7 mouse cellular contexts compared by ENCODE assay signal in genomic region chr2:68805866-68806265, GRCm38 (mm10). TPM values are rescaled to one million over a fixed set of nuclear protein-coding genes. Genes with fewer than 3 reads are reported as not detected.
A peak's percentile ranks its signal among the peaks of the same experiment; 100 is the strongest.
DNase-seq lines count a peak whose midpoint lies in the region; ATAC-seq lines count a peak whose summit lies in the region.

No protein-coding gene starts in this region.

- H3K27ac ChIP-seq in limb, embryonic 13.5 days, result no peak overlapping the region; the same call in 1 of the 2 replicates
- H3K27ac ChIP-seq in limb, embryonic 10.5 days, result no peak overlapping the region
- H3K27ac ChIP-seq in embryonic facial prominence, embryonic 14.5 days (replicated peaks; ENCODE audit: low read depth, low read length), result peak overlapping the region; percentile 63; the same call in 1 of the 2 replicates

- no peak overlapping the region for H3K9ac ChIP-seq in limb, embryonic 13.5 days
- H3K9ac ChIP-seq in embryonic facial prominence, embryonic 14.5 days (ENCODE audit: low read depth, low read length), result no peak overlapping the region

- no peak overlapping the region for H3K4me2 ChIP-seq in limb, embryonic 13.5 days (replicated peaks)
- peak overlapping the region; percentile 0; the same call in 1 of the 2 replicates for H3K4me2 ChIP-seq in embryonic facial prominence, embryonic 14.5 days (ENCODE audit: low read depth, low read length)

- no peaks in the 10 kb centered on the region for H3K36me3 ChIP-seq in limb, embryonic 13.5 days
- no peaks in the 10 kb centered on the region for H3K36me3 ChIP-seq in limb, embryonic 10.5 days
- H3K36me3 ChIP-seq in embryonic facial prominence, embryonic 14.5 days (ENCODE audit: control insufficient read depth, insufficient read depth, low read length), result no peaks in the 10 kb centered on the region

- WGBS in limb, embryonic 13.5 days, result 28% methylated on average over 3 of the region's 3 CpGs
- 56% methylated on average over 3 of the region's 3 CpGs for whole genome bisulfite sequencing in limb, embryonic 10.5 days
- 10% methylated on average over 3 of the region's 3 CpGs for WGBS in embryonic facial prominence, embryonic 14.5 days

- no peak for DNase-seq in limb, embryonic 10.5 days (ENCODE audit: low spot score)
- DNase-seq in embryonic facial prominence, embryonic 14.5 days (ENCODE audit: low spot score), result peak; percentile 93
- DNase-seq in heart, adult 9 months (ENCODE audit: low spot score in 2 of 2), result peak; percentile 50 to 57
- peak; percentile 38 for DNase-seq in lung, postnatal 14 days
- no peak for DNase-seq in spleen, postnatal 14 days (ENCODE audit: low spot score in 2 of 2)

- peak; percentile 80 for ATAC-seq in limb, embryonic 13.5 days (ENCODE audit: low FRiP score, low read depth)
- peak; percentile 88 for ATAC-seq in embryonic facial prominence, embryonic 14.5 days (ENCODE audit: low read depth)
- no peak for ATAC-seq in megakaryocyte-erythroid progenitor cell, adult 5-6 weeks (replicated peaks; ENCODE audit: low FRiP score, low TSS enrichment, poor library complexity, severe bottlenecking)

- H3K27me3 ChIP-seq in limb, embryonic 13.5 days, result no peaks in the 10 kb centered on the region
- peaks cover 6% of the 10 kb centered on the region; the same call in 1 of the 2 replicates for H3K27me3 ChIP-seq in limb, embryonic 10.5 days (ENCODE audit: low read depth, poor library complexity, severe bottlenecking)
- no peaks in the 10 kb centered on the region for H3K27me3 ChIP-seq in embryonic facial prominence, embryonic 14.5 days (replicated peaks; ENCODE audit: control insufficient read depth, insufficient read depth, low read length)

- H3K4me1 ChIP-seq in limb, embryonic 13.5 days, result no peaks in the 10 kb centered on the region
- peaks cover 4% of the 10 kb centered on the region; the same call in 1 of the 2 replicates for H3K4me1 ChIP-seq in limb, embryonic 10.5 days
- H3K4me1 ChIP-seq in embryonic facial prominence, embryonic 14.5 days (ENCODE audit: control insufficient read depth, insufficient read depth, low read length), result peaks cover 12% of the 10 kb centered on the region

- H3K4me3 ChIP-seq in limb, embryonic 13.5 days, result no peak overlapping the region
- no peak overlapping the region for H3K4me3 ChIP-seq in limb, embryonic 10.5 days
- no peak overlapping the region for H3K4me3 ChIP-seq in embryonic facial prominence, embryonic 14.5 days (ENCODE audit: low read depth, low read length)

- no peaks in the 10 kb centered on the region for H3K9me3 ChIP-seq in limb, embryonic 13.5 days
- no peaks in the 10 kb centered on the region for H3K9me3 ChIP-seq in limb, embryonic 10.5 days (replicated peaks)
- H3K9me3 ChIP-seq in embryonic facial prominence, embryonic 14.5 days (ENCODE audit: control insufficient read depth, low read length), result no peaks in the 10 kb centered on the region

RNA-seq across cellular contexts. Expression of gene Cers6, which starts 55.4 kb away (rescaled TPM):
- polyA plus RNA-seq in limb, embryonic 13.5 days (2015; fragmentation: Nextera tagmentation; extraction: Ambion mirVana), result 26.1 and 28.3 TPM in 2 replicates
- polyA plus RNA-seq in limb, embryonic 10.5 days (2016; fragmentation: Nextera tagmentation; extraction: Ambion mirVana), result 25.4 and 25.6 TPM in 2 replicates
- 24.3 and 26.0 TPM in 2 replicates for polyA plus RNA-seq in embryonic facial prominence, embryonic 14.5 days (2014; fragmentation: Nextera tagmentation; extraction: Ambion mirVana)
- total RNA-seq in megakaryocyte-erythroid progenitor cell, adult 5-6 weeks (2014; fragmentation: Nextera tagmentation), result 0.79 and 2.8 TPM in 2 replicates
- 1.1 and 1.4 TPM in 2 replicates for total RNA-seq in megakaryocyte-erythroid progenitor cell, adult 5-6 weeks (2017)

Comparison
In these comparisons a context has a peak if more than half of its experiments do, and no peak if none do; other contexts are left out.
1. DNase-seq: peak in embryonic facial prominence, embryonic 14.5 days (single experiment), heart, adult 9 months (2 of 2) and lung, postnatal 14 days (single experiment); none in limb, embryonic 10.5 days (single experiment) and spleen, postnatal 14 days (0 of 2).